Mouse (Mus musculus): ENCODE results near the gene Etv2. TPM values are rescaled to one million over a fixed set of nuclear protein-coding genes. Genes with fewer than 3 reads are reported as not detected.
A peak's percentile ranks its signal among the peaks of the same experiment; 100 is the strongest.

Etv2 gene
- polyA plus RNA-seq, 1 experiment from 2014 or later: 0.47 TPM

GRCm38 (mm10) chr7:30593579-30594509 lies 41.8 kb downstream of the Etv2 start:
- peaks cover 9% of the 10 kb centered on the region for H3K4me1 ChIP-seq
- H3K27ac ChIP-seq (replicated peaks): no peak overlapping the region
- H3K36me3 ChIP-seq (replicated peaks): no peaks in the 10 kb centered on the region
- H3K27me3 ChIP-seq (replicated peaks; ENCODE audit: low read depth, poor library complexity, severe bottlenecking): no peaks in the 10 kb centered on the region
- no peak for DNase-seq (ENCODE audit: low spot score)
- 79% methylated on average over 10 of the region's 10 CpGs for WGBS
- H3K9me3 ChIP-seq: no peaks in the 10 kb centered on the region
- no peak overlapping the region for H3K4me3 ChIP-seq

GRCm38 (mm10) chr7:30592772-30593423 lies 42.8 kb downstream of the Etv2 start:
- H3K27me3 ChIP-seq (replicated peaks; ENCODE audit: low read depth, poor library complexity, severe bottlenecking): no peaks in the 10 kb centered on the region
- H3K36me3 ChIP-seq (replicated peaks): no peaks in the 10 kb centered on the region
- 62% methylated on average over 5 of the region's 5 CpGs for WGBS
- no peak overlapping the region for H3K4me3 ChIP-seq
- no peak overlapping the region for H3K27ac ChIP-seq (replicated peaks)
- DNase-seq (ENCODE audit: low spot score): no peak
- H3K9me3 ChIP-seq: no peaks in the 10 kb centered on the region
- H3K4me1 ChIP-seq: peaks cover 9% of the 10 kb centered on the region

- Histone ChIP-seq H3K27me3 (replicated peaks; ENCODE audit: low read depth, poor library complexity, severe bottlenecking) (no peaks in the 10 kb centered on the region), H3K36me3 (replicated peaks) (peaks cover 6% of the 10 kb centered on the region), H3K27ac (replicated peaks) (no peak overlapping the region), H3K9me3 (no peaks in the 10 kb centered on the region), H3K4me1 (peaks cover 22% of the 10 kb centered on the region), H3K4me3 (no peak overlapping the region)
- WGBS: 40% methylated on average over 4 of the region's 4 CpGs
- no peak for DNase-seq (ENCODE audit: low spot score)
These were observed 44.1 kb downstream of the Etv2 start for GRCm38 (mm10) chr7:30591605-30591951.

GRCm38 (mm10) chr7:30590927-30591604 lies 44.6 kb downstream of the Etv2 start:
- Histone ChIP-seq H3K4me1 (peaks cover 24% of the 10 kb centered on the region), H3K4me3 (no peak overlapping the region), H3K27ac (replicated peaks) (no peak overlapping the region), H3K27me3 (replicated peaks; ENCODE audit: low read depth, poor library complexity, severe bottlenecking) (no peaks in the 10 kb centered on the region), H3K36me3 (replicated peaks) (peaks cover 11% of the 10 kb centered on the region), H3K9me3 (no peaks in the 10 kb centered on the region)
- WGBS: 87% methylated on average over 9 of the region's 9 CpGs
- no peak for DNase-seq (ENCODE audit: low spot score)

GRCm38 (mm10) chr7:30589435-30590301 lies 46.0 kb downstream of the Etv2 start:
- peak overlapping the region; percentile 99 for H3K4me3 ChIP-seq
- 30% methylated on average over 40 of the region's 40 CpGs for WGBS
- peaks cover 25% of the 10 kb centered on the region for H3K36me3 ChIP-seq (replicated peaks)
- peak; percentile 90 for DNase-seq (ENCODE audit: low spot score)
- no peaks in the 10 kb centered on the region for H3K9me3 ChIP-seq
- peak overlapping the region; percentile 99 for H3K27ac ChIP-seq (replicated peaks)
- peaks cover 24% of the 10 kb centered on the region for H3K4me1 ChIP-seq
- H3K27me3 ChIP-seq (replicated peaks; ENCODE audit: low read depth, poor library complexity, severe bottlenecking): no peaks in the 10 kb centered on the region

- Histone ChIP-seq H3K9me3 (no peaks in the 10 kb centered on the region), H3K27me3 (replicated peaks; ENCODE audit: low read depth, poor library complexity, severe bottlenecking) (no peaks in the 10 kb centered on the region), H3K4me1 (peaks cover 24% of the 10 kb centered on the region), H3K27ac (replicated peaks) (peak within 1 kb of the TSS; percentile 99), H3K36me3 (replicated peaks) (peaks cover 33% of the 10 kb centered on the region), H3K4me3 (peak within 1 kb of the TSS; percentile 99)
- WGBS: under 1% methylated on average over 66 of the region's 68 CpGs
- DNase-seq (ENCODE audit: low spot score): peak; percentile 99
These were observed 46.8 kb downstream of the Etv2 start, which contains the start of gene Kmt2b for GRCm38 (mm10) chr7:30588676-30589434. Gene Kmt2b, minus strand, starts transcription at chr7:30588726.

- WGBS: under 1% methylated on average over 67 of the region's 67 CpGs
- H3K27me3 ChIP-seq (replicated peaks; ENCODE audit: low read depth, poor library complexity, severe bottlenecking): no peaks in the 10 kb centered on the region
- peak overlapping the region; percentile 99 for H3K4me3 ChIP-seq
- peaks cover 24% of the 10 kb centered on the region for H3K4me1 ChIP-seq
- H3K27ac ChIP-seq (replicated peaks): peak overlapping the region; percentile 99
- peaks cover 41% of the 10 kb centered on the region for H3K36me3 ChIP-seq (replicated peaks)
- H3K9me3 ChIP-seq: no peaks in the 10 kb centered on the region
- DNase-seq (ENCODE audit: low spot score): no peak
These were observed 47.6 kb downstream of the Etv2 start for GRCm38 (mm10) chr7:30587842-30588667.

- 90% methylated on average over 28 of the region's 28 CpGs for WGBS
These were observed 49.1 kb downstream of the Etv2 start for GRCm38 (mm10) chr7:30586455-30587020.

GRCm38 (mm10) chr7:30585170-30585569 lies 50.5 kb downstream of the Etv2 start:
- peaks cover 70% of the 10 kb centered on the region for H3K36me3 ChIP-seq (replicated peaks)
- H3K27ac ChIP-seq (replicated peaks): no peak overlapping the region
- H3K4me3 ChIP-seq: peak overlapping the region; percentile 8; the same call in 1 of the 2 replicates
- 94% methylated on average over 7 of the region's 7 CpGs for WGBS
- no peak for DNase-seq (ENCODE audit: low spot score)
- H3K9me3 ChIP-seq: no peaks in the 10 kb centered on the region
- peaks cover 21% of the 10 kb centered on the region for H3K4me1 ChIP-seq
- no peaks in the 10 kb centered on the region for H3K27me3 ChIP-seq (replicated peaks; ENCODE audit: low read depth, poor library complexity, severe bottlenecking)

More at GRCm38 (mm10) chr7:30586455-30587020, 49.1 kb downstream of the Etv2 start:
- H3K4me3 ChIP-seq: peak overlapping the region; percentile 99
- DNase-seq (ENCODE audit: low spot score): no peak
- H3K27me3 ChIP-seq (replicated peaks; ENCODE audit: low read depth, poor library complexity, severe bottlenecking): no peaks in the 10 kb centered on the region
- H3K27ac ChIP-seq (replicated peaks): no peak overlapping the region
- H3K4me1 ChIP-seq: peaks cover 24% of the 10 kb centered on the region
- H3K36me3 ChIP-seq (replicated peaks): peaks cover 56% of the 10 kb centered on the region
- H3K9me3 ChIP-seq: no peaks in the 10 kb centered on the region

- peaks cover 78% of the 10 kb centered on the region for H3K36me3 ChIP-seq (replicated peaks)
- 93% methylated on average over 10 of the region's 10 CpGs for WGBS
These were observed 51.3 kb downstream of the Etv2 start for GRCm38 (mm10) chr7:30584339-30584738.

More at GRCm38 (mm10) chr7:30584339-30584738, 51.3 kb downstream of the Etv2 start:
- no peak overlapping the region for H3K27ac ChIP-seq (replicated peaks)
- H3K4me3 ChIP-seq: no peak overlapping the region
- H3K4me1 ChIP-seq: peaks cover 15% of the 10 kb centered on the region
- H3K27me3 ChIP-seq (replicated peaks; ENCODE audit: low read depth, poor library complexity, severe bottlenecking): no peaks in the 10 kb centered on the region
- no peaks in the 10 kb centered on the region for H3K9me3 ChIP-seq
- no peak for DNase-seq (ENCODE audit: low spot score)
